Mouse (Mus musculus) kidney, embryonic 14.5 days (tissue): ENCODE measurements around the gene Csk. TPM values are rescaled to one million over a fixed set of nuclear protein-coding genes. Genes with fewer than 3 reads are reported as not detected.

Experiments used
- ATAC-seq: fragments of 200-750 bp; cut with Nextera tagmentation; 2 replicates; pipeline ENCODE4 v1.8.0; 2017; ENCODE audit warnings: moderate number of reproducible peaks, mild to moderate bottlenecking, moderate TSS enrichment, moderate library complexity; ENCODE audit not compliant: low FRiP score, low TSS enrichment
- H3K27ac ChIP-seq: fragments of 300-500 bp; sonication (generic); 2 replicates; pipeline ENCODE4 v1.5.1; 2014; ENCODE audit warnings: low read depth, mild to moderate bottlenecking, low read length, moderate library complexity, mixed read lengths
- H3K27me3 ChIP-seq: fragments of 300-500 bp; sonication (generic); 2 replicates; pipeline ENCODE4 v1.6.1; 2014; ENCODE audit warnings: mild to moderate bottlenecking, low read length; ENCODE audit not compliant: control insufficient read depth, insufficient read depth
- H3K36me3 ChIP-seq: fragments of 300-500 bp; sonication (generic); 2 replicates; pipeline ENCODE4 v1.6.1; 2014; ENCODE audit warnings: low read length, mixed read lengths; ENCODE audit not compliant: control insufficient read depth, insufficient read depth
- H3K4me1 ChIP-seq: fragments of 300-500 bp; sonication (generic); 2 replicates; pipeline ENCODE4 v1.6.1; 2014; ENCODE audit warnings: low read length, mixed read lengths; ENCODE audit not compliant: control insufficient read depth, insufficient read depth
- H3K4me2 ChIP-seq: fragments of 300-500 bp; sonication (generic); replicated peaks from 2 replicates; pipeline ENCODE4 v1.6.1; 2014; ENCODE audit warnings: low read depth, mild to moderate bottlenecking, low read length
- H3K4me3 ChIP-seq: fragments of 300-500 bp; sonication (generic); 2 replicates; pipeline ENCODE4 v1.5.1; 2014; ENCODE audit warnings: mild to moderate bottlenecking, low read length
- H3K9ac ChIP-seq: fragments of 300-500 bp; sonication (generic); 2 replicates; pipeline ENCODE4 v1.6.1; 2014; ENCODE audit warnings: low read depth, mild to moderate bottlenecking, low read length, moderate library complexity
- H3K9me3 ChIP-seq: fragments of 300-500 bp; sonication (generic); 2 replicates; pipeline ENCODE4 v1.6.1; 2016; ENCODE audit warnings: low read length; ENCODE audit not compliant: control insufficient read depth
- WGBS: fragments of 180-500 bp; shearing (Covaris S2); extraction: QIAGEN DNeasy Blood & Tissue Kit; methylation state at CpG from one replicate; pipeline ENCODE4 v1.1.7; 2014; 5-methylcytosine and 5-hydroxymethylcytosine counted together
- polyA plus RNA-seq: library from polyadenylated mRNA; unstranded; fragments of >200 nt; fragmentation: Nextera tagmentation; extraction: Ambion mirVana; gene quantifications from 2 replicates; pipeline ENCODE4 v1.2.1, GENCODE M21; 2014

Csk gene
- polyA plus RNA-seq, 1 experiment from 2014 or later, result 24.3 TPM

- Histone ChIP-seq H3K4me2 (no peak within 1 kb of the TSS), H3K27ac (no peak within 1 kb of the TSS), H3K36me3 (no peaks in the 10 kb centered on the region), H3K4me3 (no peak within 1 kb of the TSS), H3K9ac (no peak within 1 kb of the TSS), H3K9me3 (no peaks in the 10 kb centered on the region), H3K4me1 (no peaks in the 10 kb centered on the region), H3K27me3 (no peaks in the 10 kb centered on the region)
- whole genome bisulfite sequencing, result 71% methylated on average over 5 of the region's 5 CpGs
- ATAC-seq, result no peak
Observed at GRCm38 (mm10) chr9:57683520-57683919, 30.1 kb upstream of the Csk start, which contains the start of gene Cyp1a2. Gene Cyp1a2 (minus strand): TSS chr9:57683703.

GRCm38 (mm10) chr9:57681411-57681810 is 28.0 kb upstream of the Csk start:
- no peak for ATAC-seq
- no peak overlapping the region for H3K27ac ChIP-seq
- no peak overlapping the region for H3K9ac ChIP-seq
- H3K27me3 ChIP-seq, result no peaks in the 10 kb centered on the region
- H3K4me2 ChIP-seq, result no peak overlapping the region
- no peaks in the 10 kb centered on the region for H3K36me3 ChIP-seq
- H3K9me3 ChIP-seq, result no peaks in the 10 kb centered on the region
- no peaks in the 10 kb centered on the region for H3K4me1 ChIP-seq
- WGBS, result 79% methylated on average over 10 of the region's 10 CpGs
- no peak overlapping the region for H3K4me3 ChIP-seq

GRCm38 (mm10) chr9:57671500-57671899 is 18.1 kb upstream of the Csk start:
- WGBS, result 89% methylated on average over 5 of the region's 5 CpGs
- no peak overlapping the region for H3K4me2 ChIP-seq
- no peak overlapping the region for H3K9ac ChIP-seq
- H3K27me3 ChIP-seq, result no peaks in the 10 kb centered on the region
- H3K27ac ChIP-seq, result no peak overlapping the region
- no peak for ATAC-seq
- H3K9me3 ChIP-seq, result no peaks in the 10 kb centered on the region
- H3K4me1 ChIP-seq, result no peaks in the 10 kb centered on the region
- no peak overlapping the region for H3K4me3 ChIP-seq
- no peaks in the 10 kb centered on the region for H3K36me3 ChIP-seq

GRCm38 (mm10) chr9:57671037-57671436 is 17.6 kb upstream of the Csk start:
- Histone ChIP-seq H3K36me3 (no peaks in the 10 kb centered on the region), H3K4me3 (no peak overlapping the region), H3K27ac (no peak overlapping the region), H3K4me1 (no peaks in the 10 kb centered on the region), H3K9me3 (no peaks in the 10 kb centered on the region), H3K27me3 (no peaks in the 10 kb centered on the region), H3K4me2 (no peak overlapping the region), H3K9ac (no peak overlapping the region)
- no peak for ATAC-seq
- WGBS, result 94% methylated on average over 4 of the region's 4 CpGs

GRCm38 (mm10) chr9:57669566-57669965 is 16.1 kb upstream of the Csk start:
- 74% methylated on average over 3 of the region's 3 CpGs for WGBS

GRCm38 (mm10) chr9:57668277-57668676 is 14.8 kb upstream of the Csk start:
- Histone ChIP-seq H3K9ac (no peak overlapping the region), H3K4me2 (no peak overlapping the region), H3K27me3 (no peaks in the 10 kb centered on the region), H3K27ac (no peak overlapping the region), H3K9me3 (no peaks in the 10 kb centered on the region), H3K36me3 (no peaks in the 10 kb centered on the region), H3K4me3 (no peak overlapping the region), H3K4me1 (no peaks in the 10 kb centered on the region)
- ATAC-seq, result no peak
- WGBS, result 24% methylated on average over 1 of the region's 1 CpGs

More at GRCm38 (mm10) chr9:57669566-57669965, 16.1 kb upstream of the Csk start:
- H3K27me3 ChIP-seq, result no peaks in the 10 kb centered on the region
- no peak overlapping the region for H3K9ac ChIP-seq
- no peaks in the 10 kb centered on the region for H3K36me3 ChIP-seq
- no peak overlapping the region for H3K27ac ChIP-seq
- ATAC-seq, result no peak
- no peaks in the 10 kb centered on the region for H3K4me1 ChIP-seq
- H3K4me2 ChIP-seq, result no peak overlapping the region
- H3K9me3 ChIP-seq, result no peaks in the 10 kb centered on the region
- H3K4me3 ChIP-seq, result no peak overlapping the region

GRCm38 (mm10) chr9:57667817-57668216 is 14.4 kb upstream of the Csk start:
- no peak overlapping the region for H3K27ac ChIP-seq
- no peaks in the 10 kb centered on the region for H3K36me3 ChIP-seq
- H3K4me1 ChIP-seq, result no peaks in the 10 kb centered on the region
- H3K9me3 ChIP-seq, result no peaks in the 10 kb centered on the region
- no peaks in the 10 kb centered on the region for H3K27me3 ChIP-seq
- WGBS, result 68% methylated on average over 11 of the region's 11 CpGs
- no peak overlapping the region for H3K9ac ChIP-seq
- no peak for ATAC-seq
- H3K4me3 ChIP-seq, result no peak overlapping the region
- H3K4me2 ChIP-seq, result no peak overlapping the region

- Histone ChIP-seq H3K27ac (no peak overlapping the region), H3K36me3 (no peaks in the 10 kb centered on the region), H3K27me3 (no peaks in the 10 kb centered on the region), H3K9ac (no peak overlapping the region), H3K9me3 (no peaks in the 10 kb centered on the region), H3K4me3 (no peak overlapping the region), H3K4me2 (no peak overlapping the region), H3K4me1 (no peaks in the 10 kb centered on the region)
- 76% methylated on average over 3 of the region's 3 CpGs for WGBS
- ATAC-seq, result no peak
Observed at GRCm38 (mm10) chr9:57667136-57667535, 13.7 kb upstream of the Csk start.

GRCm38 (mm10) chr9:57666536-57666935 is 13.1 kb upstream of the Csk start:
- H3K27me3 ChIP-seq, result no peaks in the 10 kb centered on the region
- no peak overlapping the region for H3K4me2 ChIP-seq
- no peak overlapping the region for H3K9ac ChIP-seq
- H3K9me3 ChIP-seq, result no peaks in the 10 kb centered on the region
- no peak for ATAC-seq
- no peak overlapping the region for H3K4me3 ChIP-seq
- no peak overlapping the region for H3K27ac ChIP-seq
- no peaks in the 10 kb centered on the region for H3K36me3 ChIP-seq
- H3K4me1 ChIP-seq, result no peaks in the 10 kb centered on the region
- 69% methylated on average over 8 of the region's 8 CpGs for WGBS
